In the genomic region with DNA sequence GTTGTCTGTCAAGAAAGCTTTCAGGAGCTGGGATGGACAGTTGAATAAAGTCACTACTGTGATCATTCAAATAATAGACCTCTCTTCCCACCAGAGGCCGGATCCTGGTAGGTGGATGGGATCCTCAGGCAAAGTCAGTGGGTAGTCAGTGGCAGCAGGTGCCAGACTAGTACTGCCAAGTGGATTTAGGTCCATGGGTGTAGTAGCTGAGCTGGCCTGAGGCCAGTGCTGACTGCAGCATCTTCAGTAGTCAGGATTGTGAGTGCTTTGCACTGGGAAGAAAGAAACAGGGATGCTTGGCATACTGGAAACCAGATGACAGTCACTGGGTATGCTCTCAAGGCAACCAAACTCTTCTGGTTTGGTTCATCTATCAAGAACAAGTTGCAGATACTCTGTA, we compare ENCODE assay signal across 14 mouse cellular contexts.
"Had no signal": no experiment of that assay in that cellular context is flagged by ENCODE, and none has a peak within 500 bp of the region (broad histone marks: within the 10 kb centered on the region; RNA-seq: fewer than 3 reads in every experiment).

No protein-coding gene starts in this region.

- H3K4me2 ChIP-seq: liver, embryonic 11.5 days; liver, embryonic 15.5 days; lung, embryonic 14.5 days; neural tube, embryonic 13.5 days had no signal

- H3K27ac ChIP-seq: limb, embryonic 10.5 days; liver, embryonic 15.5 days; midbrain, embryonic 10.5 days; neural tube, embryonic 13.5 days had no signal

- H3K36me3 ChIP-seq: limb, embryonic 10.5 days; liver, embryonic 15.5 days; midbrain, embryonic 10.5 days; neural tube, embryonic 13.5 days had no signal

- H3K27me3 ChIP-seq: liver, embryonic 15.5 days; neural tube, embryonic 13.5 days had no signal

- DNase-seq: kidney, postnatal 25 days; layer of hippocampus, adult 9-11 months; lung, embryonic 14.5 days; lung, postnatal 10 days; lung, postnatal 4 days; retina, postnatal 1 day; right cerebral cortex, postnatal 14 days; thymus, postnatal 36 days had no signal

- H3K9me3 ChIP-seq: limb, embryonic 10.5 days; liver, embryonic 15.5 days; midbrain, embryonic 10.5 days; neural tube, embryonic 13.5 days had no signal

- H3K4me3 ChIP-seq: limb, embryonic 10.5 days; liver, embryonic 15.5 days; midbrain, embryonic 10.5 days; neural tube, embryonic 13.5 days had no signal

- ATAC-seq: midbrain, embryonic 16.5 days had no signal

- H3K4me1 ChIP-seq: liver, embryonic 15.5 days; midbrain, embryonic 10.5 days; neural tube, embryonic 13.5 days had no signal

- H3K9ac ChIP-seq: liver, embryonic 15.5 days; lung, embryonic 14.5 days; neural tube, embryonic 13.5 days had no signal
